Mouse (Mus musculus): Measurements from ENCODE around the gene Plod3. TPM values are rescaled to one million over a fixed set of nuclear protein-coding genes. Genes with fewer than 3 reads are reported as not detected.
"Not testable (repeated sequence)": the region's sequence is repeated elsewhere in the genome, so short reads cannot be mapped to it uniquely, and the experiment has no call there.

Gene Plod3
- 58.8 and 63.5 TPM in 2 replicates for total RNA-seq (2014; rRNA removed)
- 25.2 and 28.7 TPM in 2 replicates for polyA plus RNA-seq (2015; fragmentation: Nextera tagmentation; extraction: Ambion mirVana)

DNA sequence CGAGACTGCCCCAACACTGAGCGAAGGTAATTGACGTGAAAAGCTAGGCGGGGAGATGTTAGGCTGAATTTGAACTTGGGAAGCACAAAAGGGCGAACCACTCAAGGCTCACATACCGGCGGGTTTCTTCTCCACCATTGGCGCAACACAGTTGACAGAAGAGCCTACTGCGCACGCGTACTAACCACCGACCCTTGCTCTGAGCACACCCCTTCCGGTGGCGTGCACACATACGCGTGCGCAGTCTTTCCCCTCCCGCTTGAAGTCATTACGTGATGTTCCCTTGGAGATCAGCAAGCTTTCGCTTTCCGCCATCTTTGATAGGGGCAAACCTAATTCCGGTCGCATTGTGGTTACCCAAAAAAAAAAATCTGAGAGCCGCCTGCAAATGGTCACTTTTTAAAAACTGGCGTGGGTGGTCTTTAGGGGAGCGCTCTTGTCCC is at the start of gene Plod3:
Gene Plod3 (plus strand): TSS at position 325 of the 443 bp plus-strand sequence.
- DNase-seq (ENCODE audit: low spot score) (peak; percentile 100), ATAC-seq (peak; percentile 94)
- Histone ChIP-seq H3K4me2 (ENCODE audit: low read depth, low read length) (peak within 1 kb of the TSS; percentile 97), H3K4me1 (ENCODE audit: insufficient read depth, low read length) (peaks cover 7% of the 10 kb centered on the region; the same call in 1 of the 2 replicates), H3K4me3 (ENCODE audit: low read length) (peak within 1 kb of the TSS; percentile 87), H3K9ac (replicated peaks; ENCODE audit: low read length) (peak within 1 kb of the TSS; percentile 87), H3K36me3 (ENCODE audit: insufficient read depth, low read length) (peaks cover 21% of the 10 kb centered on the region), H3K27ac (peak within 1 kb of the TSS; percentile 91), H3K27me3 (ENCODE audit: insufficient read depth, low read length) (no peaks in the 10 kb centered on the region), H3K9me3 (ENCODE audit: low read length) (no peaks in the 10 kb centered on the region)
- peak; percentile 29 for TF ChIP-seq CTCF (IDR thresholded peaks at IDR 0.05; ENCODE audit: low read depth)
- under 1% methylated on average over 26 of the region's 26 CpGs for WGBS

DNA sequence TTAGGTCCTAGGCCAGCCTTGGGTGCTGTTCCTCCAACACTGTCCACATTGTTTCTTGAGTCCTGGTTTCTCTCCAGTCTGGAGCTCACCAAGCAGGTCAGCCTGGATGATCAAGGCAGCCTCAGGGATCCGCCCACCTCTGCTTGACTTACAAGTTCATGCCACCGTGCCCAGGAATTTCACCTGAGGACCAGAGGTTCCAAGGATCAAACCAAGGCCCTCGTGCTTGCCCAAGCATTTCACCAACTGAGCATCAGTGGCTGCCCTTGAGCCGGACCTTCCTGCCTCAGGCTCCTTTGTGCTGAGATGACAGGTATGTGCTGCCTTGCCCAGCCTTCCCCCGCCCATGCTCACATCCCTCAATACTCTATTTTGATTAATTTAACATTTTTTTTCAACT is 49.2 kb upstream of the Plod3 start:
- no peak overlapping the region for H3K4me2 ChIP-seq (ENCODE audit: low read depth, low read length)
- H3K9ac ChIP-seq (replicated peaks; ENCODE audit: low read length) = no peak overlapping the region
- DNase-seq (ENCODE audit: low spot score) (no peak), ATAC-seq (no peak)
- no peaks in the 10 kb centered on the region for H3K36me3 ChIP-seq (ENCODE audit: insufficient read depth, low read length)
- H3K27me3 ChIP-seq (ENCODE audit: insufficient read depth, low read length) = no peaks in the 10 kb centered on the region
- no peaks in the 10 kb centered on the region for H3K9me3 ChIP-seq (ENCODE audit: low read length)
- no peak overlapping the region for H3K27ac ChIP-seq
- H3K4me3 ChIP-seq (ENCODE audit: low read length) = no peak overlapping the region
- H3K4me1 ChIP-seq (ENCODE audit: insufficient read depth, low read length) = no peaks in the 10 kb centered on the region
- no peak for TF ChIP-seq CTCF (IDR thresholded peaks at IDR 0.05; ENCODE audit: low read depth)
- WGBS = 94% methylated on average over 5 of the region's 5 CpGs

DNA sequence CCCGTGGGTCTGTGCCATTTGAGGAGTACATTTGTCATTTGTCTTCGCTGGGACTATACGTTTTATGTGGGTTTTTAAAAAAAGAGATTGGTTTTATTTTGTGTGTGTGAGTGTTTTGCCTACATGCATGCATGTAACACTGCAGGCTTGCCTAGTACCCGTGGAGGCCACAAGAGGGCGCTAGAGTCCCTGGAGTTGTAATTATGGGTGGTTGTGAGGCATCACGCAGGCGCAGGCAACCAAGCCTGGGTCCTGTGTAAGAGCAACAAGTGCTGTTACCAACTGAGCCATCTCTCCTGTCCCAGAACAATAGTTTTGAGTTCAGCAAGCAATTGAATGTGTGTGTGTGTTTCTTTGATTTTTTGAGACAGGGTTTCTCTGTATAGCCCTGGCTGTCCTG is 47.5 kb upstream of the Plod3 start:
- 65% methylated on average over 7 of the region's 7 CpGs for WGBS
- Histone ChIP-seq H3K4me2 (ENCODE audit: low read depth, low read length) (no peak overlapping the region), H3K4me3 (ENCODE audit: low read length) (no peak overlapping the region), H3K27ac (no peak overlapping the region), H3K4me1 (ENCODE audit: insufficient read depth, low read length) (no peaks in the 10 kb centered on the region), H3K9ac (replicated peaks; ENCODE audit: low read length) (no peak overlapping the region), H3K36me3 (ENCODE audit: insufficient read depth, low read length) (no peaks in the 10 kb centered on the region), H3K27me3 (ENCODE audit: insufficient read depth, low read length) (no peaks in the 10 kb centered on the region), H3K9me3 (ENCODE audit: low read length) (no peaks in the 10 kb centered on the region)
- ATAC-seq (no peak), DNase-seq (ENCODE audit: low spot score) (no peak)
- peak; percentile 51 for TF ChIP-seq CTCF (IDR thresholded peaks at IDR 0.05; ENCODE audit: low read depth)

GRCm38 (mm10) chr5:136940029-136940428 is 46.8 kb upstream of the Plod3 start:
- H3K27me3 ChIP-seq (ENCODE audit: insufficient read depth, low read length) = not testable (repeated sequence)
- 81% methylated on average over 6 of the region's 6 CpGs for WGBS

DNA sequence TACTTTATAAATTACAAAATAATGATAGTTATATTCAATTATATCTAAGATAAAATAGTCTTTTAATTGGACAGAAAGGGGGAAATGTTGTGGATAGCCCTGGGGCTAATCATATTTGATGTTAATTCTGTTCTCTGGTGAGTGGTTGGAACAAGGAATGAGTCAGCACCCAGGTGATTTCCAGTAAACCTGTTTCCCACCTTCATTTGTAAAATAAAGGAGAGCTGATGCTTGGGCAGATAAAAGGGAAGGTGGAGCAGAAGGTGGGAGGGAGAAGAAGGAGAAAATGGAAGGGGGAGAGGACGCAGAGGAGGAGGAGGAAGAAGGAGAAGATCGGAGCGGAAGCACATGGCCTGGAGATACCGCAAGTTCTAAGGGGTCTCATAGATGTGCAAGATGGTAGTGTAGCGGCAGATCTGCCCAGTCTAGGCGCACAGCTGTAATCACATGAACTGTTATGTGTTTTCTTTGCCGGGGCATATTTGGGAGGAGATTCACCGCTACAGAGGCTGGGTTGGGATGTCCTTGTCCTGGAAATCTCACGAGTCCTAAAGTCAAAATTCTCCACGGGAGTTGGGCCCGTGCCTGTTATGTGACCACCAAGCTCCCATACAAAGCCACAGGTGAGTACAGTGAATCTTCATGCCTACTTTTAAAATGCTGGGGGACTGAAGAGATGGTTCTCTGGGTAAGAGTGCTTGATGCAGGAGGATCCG is 45.8 kb upstream of the Plod3 start:
- no peak for DNase-seq (ENCODE audit: low spot score)
- no peak overlapping the region for H3K9ac ChIP-seq (replicated peaks; ENCODE audit: low read length)
- no peaks in the 10 kb centered on the region for H3K36me3 ChIP-seq (ENCODE audit: insufficient read depth, low read length)
- no peak overlapping the region for H3K4me2 ChIP-seq (ENCODE audit: low read depth, low read length)
- H3K4me3 ChIP-seq (ENCODE audit: low read length) = no peak overlapping the region
- no peaks in the 10 kb centered on the region for H3K9me3 ChIP-seq (ENCODE audit: low read length)
- no peak overlapping the region for H3K27ac ChIP-seq
- H3K4me1 ChIP-seq (ENCODE audit: insufficient read depth, low read length) = no peaks in the 10 kb centered on the region
- WGBS = 88% methylated on average over 12 of the region's 12 CpGs
- no peaks in the 10 kb centered on the region for H3K27me3 ChIP-seq (ENCODE audit: insufficient read depth, low read length)
- ATAC-seq = no peak
- TF ChIP-seq CTCF (IDR thresholded peaks at IDR 0.05; ENCODE audit: low read depth) = no peak

More at GRCm38 (mm10) chr5:136940029-136940428, 46.8 kb upstream of the Plod3 start:
- H3K9ac ChIP-seq (replicated peaks; ENCODE audit: low read length); H3K9me3 ChIP-seq (ENCODE audit: low read length); H3K27ac ChIP-seq; H3K4me1 ChIP-seq (ENCODE audit: insufficient read depth, low read length); H3K36me3 ChIP-seq (ENCODE audit: insufficient read depth, low read length); ATAC-seq; DNase-seq (ENCODE audit: low spot score); H3K4me3 ChIP-seq (ENCODE audit: low read length); H3K4me2 ChIP-seq (ENCODE audit: low read depth, low read length): not testable (repeated sequence)

- no peak for TF ChIP-seq CTCF (IDR thresholded peaks at IDR 0.05; ENCODE audit: low read depth)
- H3K4me3 ChIP-seq (ENCODE audit: low read length) = no peak overlapping the region
- WGBS = 76% methylated on average over 3 of the region's 3 CpGs
- H3K4me2 ChIP-seq (ENCODE audit: low read depth, low read length) = no peak overlapping the region
- ATAC-seq = no peak
- H3K27me3 ChIP-seq (ENCODE audit: insufficient read depth, low read length) = no peaks in the 10 kb centered on the region
- no peaks in the 10 kb centered on the region for H3K36me3 ChIP-seq (ENCODE audit: insufficient read depth, low read length)
- no peak overlapping the region for H3K27ac ChIP-seq
- no peaks in the 10 kb centered on the region for H3K9me3 ChIP-seq (ENCODE audit: low read length)
- no peaks in the 10 kb centered on the region for H3K4me1 ChIP-seq (ENCODE audit: insufficient read depth, low read length)
- peak; percentile 30 for DNase-seq (ENCODE audit: low spot score)
- H3K9ac ChIP-seq (replicated peaks; ENCODE audit: low read length) = no peak overlapping the region
These were observed 44.0 kb upstream of the Plod3 start for GRCm38 (mm10) chr5:136942781-136943180.

DNA sequence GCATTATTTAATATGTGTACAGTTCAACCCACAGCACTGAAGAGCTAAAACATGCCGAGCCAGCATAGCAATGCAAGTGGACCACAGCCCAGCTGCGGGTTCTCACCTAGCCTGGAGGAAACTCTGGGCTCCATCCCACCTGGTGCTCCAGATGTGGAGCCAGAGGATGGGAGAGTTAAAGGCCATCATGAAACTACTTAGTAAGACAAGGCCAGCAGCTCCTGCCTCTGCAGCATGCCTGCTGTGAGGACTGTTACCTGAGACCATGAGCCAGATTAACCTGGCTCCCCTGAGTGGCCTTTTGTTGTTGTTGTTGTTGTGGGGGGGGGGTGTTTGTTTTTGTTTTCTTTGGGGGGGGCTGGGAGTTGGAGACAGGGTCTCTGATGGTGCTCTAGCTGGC is 43.4 kb upstream of the Plod3 start:
- Histone ChIP-seq H3K9me3 (ENCODE audit: low read length) (no peaks in the 10 kb centered on the region), H3K27ac (no peak overlapping the region), H3K27me3 (ENCODE audit: insufficient read depth, low read length) (no peaks in the 10 kb centered on the region), H3K4me2 (ENCODE audit: low read depth, low read length) (no peak overlapping the region), H3K36me3 (ENCODE audit: insufficient read depth, low read length) (no peaks in the 10 kb centered on the region), H3K9ac (replicated peaks; ENCODE audit: low read length) (no peak overlapping the region), H3K4me3 (ENCODE audit: low read length) (no peak overlapping the region), H3K4me1 (ENCODE audit: insufficient read depth, low read length) (no peaks in the 10 kb centered on the region)
- 84% methylated on average over 2 of the region's 2 CpGs for WGBS
- no peak for DNase-seq (ENCODE audit: low spot score)
- no peak for TF ChIP-seq CTCF (IDR thresholded peaks at IDR 0.05; ENCODE audit: low read depth)
- ATAC-seq = no peak
